In genomic region chr13:107890866-107891821, GRCm38 (mm10) we compare ENCODE assay signal across 8 mouse cellular contexts.
DNase-seq lines count a peak whose midpoint lies in the region; ATAC-seq lines count a peak whose summit lies in the region.

No protein-coding gene starts in this region.

- H3K9ac ChIP-seq in hindbrain, embryonic 12.5 days = peak overlapping the region; percentile 89

- no peaks in the 10 kb centered on the region for H3K27me3 ChIP-seq in hindbrain, embryonic 12.5 days

- peak overlapping the region; percentile 97 for H3K4me3 ChIP-seq in hindbrain, embryonic 12.5 days

- ATAC-seq in hindbrain, embryonic 12.5 days (ENCODE audit: low FRiP score) = no peak

- H3K4me1 ChIP-seq in hindbrain, embryonic 12.5 days = peaks cover 24% of the 10 kb centered on the region

- H3K36me3 ChIP-seq in hindbrain, embryonic 12.5 days = no peaks in the 10 kb centered on the region

- peak overlapping the region; percentile 75 for H3K4me2 ChIP-seq in hindbrain, embryonic 12.5 days (replicated peaks)

- under 1% methylated on average over 81 of the region's 95 CpGs for WGBS in hindbrain, embryonic 12.5 days

- DNase-seq in MN1 (ENCODE audit: low spot score) = peak; percentile 51
- peak; percentile 58 for DNase-seq in cerebellum, adult 9-10 months
- peak; percentile 18 to 47 for DNase-seq in frontal cortex, postnatal 14 days (ENCODE audit: low spot score in 2 of 2)
- DNase-seq in left cerebral cortex, adult 11 months (ENCODE audit: low spot score) = peak; percentile 26
- DNase-seq in lung, postnatal 25 days (ENCODE audit: low spot score) = peak; percentile 54
- peak; percentile 47 for DNase-seq in retina, adult 2 months (ENCODE audit: low read depth, low spot score)
- DNase-seq in urinary bladder, adult 2 months (ENCODE audit: low spot score) = peak; percentile 67

- no peaks in the 10 kb centered on the region for H3K9me3 ChIP-seq in hindbrain, embryonic 12.5 days (replicated peaks)

- peak overlapping the region; percentile 100 for H3K27ac ChIP-seq in hindbrain, embryonic 12.5 days
